Mouse (Mus musculus) bone marrow, adult 2 months (tissue): ENCODE data around the gene Traf4. TPM values are rescaled to one million over a fixed set of nuclear protein-coding genes. Genes with fewer than 3 reads are reported as not detected.
"Not testable (repeated sequence)": the region's sequence is repeated elsewhere in the genome, so short reads cannot be mapped to it uniquely, and the experiment has no call there.

Experiments used
- H3K27ac ChIP-seq: fragments of 200-500 bp; 2 replicates; pipeline ENCODE4 v1.5.1; 2012; ENCODE audit warnings: low read depth, mild to moderate bottlenecking, control low read depth, inconsistent platforms, low read length; ENCODE audit not compliant: control insufficient read depth, poor library complexity, insufficient read depth
- H3K4me1 ChIP-seq: fragments of 200-500 bp; 2 replicates; pipeline ENCODE4 v1.6.1; 2011; ENCODE audit warnings: low read length; ENCODE audit not compliant: control insufficient read depth, insufficient read depth
- H3K4me3 ChIP-seq: fragments of 200-500 bp; replicated peaks from 2 replicates; pipeline ENCODE3; 2011; ENCODE audit warnings: mild to moderate bottlenecking, low read depth, low read length, control low read depth; ENCODE audit not compliant: control insufficient read depth
- CTCF ChIP-seq: fragments of 200-500 bp; IDR thresholded peaks from 2 replicates; pipeline ENCODE4 v1.5.1; 2011; ENCODE audit warnings: low read length, control low read depth; ENCODE audit not compliant: control insufficient read depth, insufficient read depth
- POLR2A ChIP-seq: fragments of 200-500 bp; IDR thresholded peaks from 2 replicates; pipeline ENCODE4 v1.6.1; 2011; ENCODE audit warnings: low read depth, mild to moderate bottlenecking, control low read depth, low read length, borderline replicate concordance; ENCODE audit not compliant: control insufficient read depth
- WGBS: fragments of 180-500 bp; shearing (Covaris S2); methylation state at CpG from one replicate; pipeline ENCODE4 v1.1.7; 2018; 5-methylcytosine and 5-hydroxymethylcytosine counted together
- polyA plus RNA-seq: library from polyadenylated mRNA; stranded (reverse); fragments of >200 nt; gene quantifications from 2 replicates; pipeline ENCODE4 v1.2.4, GENCODE M21; 2011; ENCODE audit warnings: low replicate concordance; ENCODE audit not compliant: missing spikeins, insufficient read depth, insufficient read length

Traf4 gene
- polyA plus RNA-seq, 1 experiment: 30.0 TPM

GRCm38 (mm10) chr11:78146168-78146567, 19.2 kb downstream of the Traf4 start:
- H3K4me3 ChIP-seq: no peak overlapping the region
- H3K27ac ChIP-seq: no peak overlapping the region
- 87% methylated on average over 5 of the region's 5 CpGs for WGBS
- no peaks in the 10 kb centered on the region for H3K4me1 ChIP-seq
- peak; percentile 22; the same call in 1 of the 2 replicates for TF ChIP-seq CTCF
- no peak for TF ChIP-seq POLR2A

- WGBS: 99% methylated on average over 2 of the region's 2 CpGs
- Histone ChIP-seq H3K4me3 (no peak overlapping the region), H3K4me1 (no peaks in the 10 kb centered on the region), H3K27ac (no peak overlapping the region)
- TF ChIP-seq POLR2A (no peak), CTCF (no peak)
Measured at GRCm38 (mm10) chr11:78143520-78143919, 21.9 kb downstream of the Traf4 start.

GRCm38 (mm10) chr11:78140665-78141064, 24.7 kb downstream of the Traf4 start:
- WGBS: 49% methylated on average over 5 of the region's 5 CpGs
- H3K27ac ChIP-seq: no peak overlapping the region
- H3K4me1 ChIP-seq: no peaks in the 10 kb centered on the region
- no peak for TF ChIP-seq POLR2A
- TF ChIP-seq CTCF: no peak
- no peak overlapping the region for H3K4me3 ChIP-seq

- TF ChIP-seq CTCF (no peak), POLR2A (no peak)
- H3K4me3 ChIP-seq: no peak overlapping the region
- WGBS: 81% methylated on average over 3 of the region's 3 CpGs
- no peak overlapping the region for H3K27ac ChIP-seq
- H3K4me1 ChIP-seq: peaks cover 6% of the 10 kb centered on the region
Measured at GRCm38 (mm10) chr11:78138023-78138422, 27.4 kb downstream of the Traf4 start.

- H3K4me1 ChIP-seq: peaks cover 8% of the 10 kb centered on the region
- no peak for TF ChIP-seq CTCF
- no peak overlapping the region for H3K4me3 ChIP-seq
- H3K27ac ChIP-seq: no peak overlapping the region
- 86% methylated on average over 4 of the region's 4 CpGs for WGBS
Measured at GRCm38 (mm10) chr11:78137584-78137983, 27.8 kb downstream of the Traf4 start.

- 52% methylated on average over 1 of the region's 1 CpGs for WGBS
- no peak for TF ChIP-seq CTCF
- no peak for TF ChIP-seq POLR2A
- H3K27ac ChIP-seq: no peak overlapping the region
- peaks cover 8% of the 10 kb centered on the region for H3K4me1 ChIP-seq
- H3K4me3 ChIP-seq: no peak overlapping the region
Measured at GRCm38 (mm10) chr11:78136132-78136531, 29.3 kb downstream of the Traf4 start.

GRCm38 (mm10) chr11:78135314-78135713, 30.1 kb downstream of the Traf4 start:
- WGBS: 75% methylated on average over 7 of the region's 7 CpGs

GRCm38 (mm10) chr11:78134344-78134743, 31.0 kb downstream of the Traf4 start:
- 68% methylated on average over 3 of the region's 3 CpGs for WGBS
- TF ChIP-seq POLR2A (no peak), CTCF (no peak)
- Histone ChIP-seq H3K27ac (no peak overlapping the region), H3K4me1 (peaks cover 8% of the 10 kb centered on the region), H3K4me3 (no peak overlapping the region)

More at GRCm38 (mm10) chr11:78135314-78135713, 30.1 kb downstream of the Traf4 start:
- peak overlapping the region; percentile 31 for H3K4me3 ChIP-seq
- H3K27ac ChIP-seq, H3K4me1 ChIP-seq: not testable (repeated sequence)

GRCm38 (mm10) chr11:78133915-78134314, 31.5 kb downstream of the Traf4 start:
- Histone ChIP-seq H3K27ac (no peak overlapping the region), H3K4me1 (peaks cover 8% of the 10 kb centered on the region), H3K4me3 (no peak overlapping the region)
- 43% methylated on average over 6 of the region's 6 CpGs for WGBS
- TF ChIP-seq CTCF (no peak), POLR2A (no peak)
